Mouse (Mus musculus) T-cell, adult 2 months (primary cell): Measurements from ENCODE around the gene Opalin.

Source experiments
- DNase-seq: peaks from one replicate; pipeline ENCODE4 v3.0.0; 2022; ENCODE audit warnings: low spot score

Gene Opalin

GRCm38 (mm10) chr19:41076906-41077305 is at the start of gene Opalin:
Gene Opalin (minus strand): TSS chr19:41077113.
- no peak for DNase-seq

DNA sequence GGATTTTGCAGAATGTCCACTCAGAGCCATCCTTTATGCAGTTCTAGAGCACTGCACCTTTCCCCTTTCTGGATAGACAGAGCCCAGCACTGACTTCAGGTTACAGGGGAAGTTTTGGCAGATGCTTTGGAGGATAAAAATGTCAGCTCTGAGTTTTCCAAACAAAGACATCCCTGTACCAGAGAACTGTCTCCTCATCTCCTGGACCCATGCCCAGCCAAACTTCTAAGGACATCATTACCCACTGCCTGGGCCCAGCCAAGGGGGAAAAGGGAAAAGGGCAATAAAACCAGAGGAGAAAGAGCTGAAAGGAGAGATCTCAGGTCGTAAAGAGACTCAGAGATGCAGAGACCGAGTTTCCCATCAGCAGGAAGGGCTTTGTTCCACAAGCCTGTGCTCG is 46.1 kb upstream of the Opalin start:
- no peak for DNase-seq

DNA sequence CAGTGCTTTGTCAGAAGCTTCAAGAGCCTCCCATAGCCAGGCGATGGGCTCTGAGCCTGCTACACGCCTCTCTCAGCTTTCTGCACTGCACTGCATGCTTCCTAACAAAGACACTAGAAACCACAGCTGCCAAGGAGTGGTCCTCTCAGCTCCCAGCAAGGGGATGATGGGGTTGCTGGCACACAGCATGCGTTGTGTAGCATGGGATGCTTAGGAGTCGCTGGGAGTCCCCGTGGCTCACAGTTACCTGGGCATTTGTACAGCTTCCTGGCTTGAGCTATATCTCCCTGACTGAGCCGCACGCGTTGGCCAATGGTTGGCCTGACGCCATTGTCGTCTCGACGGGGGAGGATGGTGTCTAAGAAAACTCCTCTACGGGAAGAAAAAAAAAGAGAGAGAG is 43.0 kb upstream of the Opalin start:
- DNase-seq: no peak

DNA sequence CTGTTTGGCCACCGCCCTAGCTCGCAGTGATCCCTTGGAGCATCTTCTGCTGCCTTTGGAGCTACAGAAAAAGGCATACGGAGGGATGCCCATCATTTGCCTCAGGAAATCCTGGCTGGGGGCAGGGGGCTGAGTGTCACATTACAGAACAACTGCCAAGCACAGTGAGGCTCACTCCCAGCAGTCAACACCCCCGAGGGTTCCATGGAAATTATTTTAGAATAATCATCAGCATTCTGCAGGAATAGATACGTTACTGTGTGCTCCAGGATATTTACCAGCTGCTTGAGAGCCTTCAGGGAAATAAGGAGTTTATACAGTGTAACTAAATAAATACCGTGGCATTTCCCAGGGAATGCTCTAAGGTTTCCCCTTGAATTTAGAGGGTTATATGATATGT is 41.4 kb upstream of the Opalin start:
- DNase-seq: no peak

DNA sequence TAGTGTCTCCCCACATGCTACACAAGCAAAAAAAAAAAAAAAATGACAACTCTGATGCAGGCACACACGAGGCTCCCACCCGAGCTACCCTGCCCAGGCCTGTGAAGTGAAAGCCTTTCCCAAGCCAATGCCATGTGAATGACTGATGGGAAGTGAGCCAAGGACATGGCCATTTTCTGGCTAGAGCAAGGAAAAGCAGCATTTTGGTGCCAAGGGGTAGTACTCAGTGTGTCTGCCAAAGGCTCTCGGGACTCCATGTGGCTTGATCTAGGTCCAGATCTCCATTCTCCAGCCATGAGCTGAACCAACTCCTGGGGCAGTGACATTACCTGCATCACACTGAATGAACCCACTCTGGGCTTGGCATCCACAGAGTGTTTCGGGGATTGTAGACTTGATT is 40.4 kb upstream of the Opalin start:
- DNase-seq: no peak

DNA sequence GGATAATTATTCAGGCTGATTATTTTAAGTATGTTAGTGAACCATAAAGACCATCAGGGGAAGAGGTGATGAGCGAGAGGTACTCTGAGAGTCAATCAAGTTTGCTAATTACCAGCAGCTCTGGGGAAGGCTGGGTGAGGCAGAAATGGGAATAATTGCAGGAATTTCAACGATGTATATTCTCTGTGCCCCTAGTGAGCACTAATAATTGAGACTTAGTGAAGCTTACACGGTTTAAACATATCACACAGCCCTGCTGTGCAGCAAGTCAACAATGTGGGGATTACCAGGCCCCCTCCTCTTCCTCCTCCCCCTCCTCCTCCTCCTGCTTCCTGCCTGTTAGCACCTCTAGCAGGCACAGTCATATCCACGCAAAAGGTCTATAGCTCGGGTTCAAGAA is 37.7 kb upstream of the Opalin start:
- no peak for DNase-seq

DNA sequence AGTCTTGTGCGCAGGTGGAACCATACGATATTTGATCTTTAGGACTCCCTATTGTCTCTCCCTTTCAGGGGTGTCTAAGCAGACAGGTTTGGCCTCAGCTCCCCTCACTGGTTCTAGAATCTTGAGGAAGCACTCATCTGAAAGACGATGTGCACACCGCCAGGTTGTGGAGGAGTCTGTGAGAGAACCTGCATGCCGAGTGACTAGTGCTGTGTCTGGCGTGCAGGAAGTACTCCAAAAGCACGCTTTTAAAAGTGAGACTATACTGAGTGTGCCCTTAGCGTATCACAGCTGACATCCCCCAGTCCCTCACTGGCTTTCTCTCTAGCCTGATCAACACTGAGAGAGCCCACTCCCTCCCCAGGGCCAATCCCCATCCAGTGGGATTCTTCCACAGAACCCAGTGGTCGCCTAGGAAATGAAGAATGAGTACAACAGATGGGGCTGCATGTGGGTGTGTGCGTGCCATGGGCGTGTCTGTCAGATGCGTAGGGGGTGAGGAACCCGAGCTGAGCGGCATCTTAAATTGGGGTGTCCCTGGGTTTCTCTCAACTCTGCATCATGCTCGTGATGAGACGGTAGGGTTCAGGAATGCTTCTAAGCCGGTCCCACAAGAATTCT is 37.1 kb upstream of the Opalin start:
- no peak for DNase-seq

DNA sequence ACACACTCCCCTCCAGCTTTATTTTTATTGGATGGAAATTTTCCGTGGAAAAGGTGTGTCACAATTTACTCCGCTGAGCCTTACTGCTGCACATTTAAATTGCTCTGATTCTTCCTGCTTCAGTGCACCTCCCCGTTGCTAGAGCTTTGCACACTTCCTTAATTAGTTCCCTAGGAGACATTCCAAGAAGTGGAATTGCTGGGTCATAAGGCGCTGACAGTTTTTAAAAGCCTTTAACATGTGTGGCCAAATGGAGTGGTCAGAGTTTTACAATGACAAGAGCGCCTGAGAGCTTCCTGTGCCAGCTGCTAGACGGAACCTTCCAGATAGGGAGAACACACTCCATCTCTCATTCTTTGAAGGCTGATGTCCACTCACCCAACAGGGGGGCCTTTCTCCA is 35.7 kb upstream of the Opalin start:
- DNase-seq: no peak

- no peak for DNase-seq
Measured at GRCm38 (mm10) chr19:41109991-41110390, 33.1 kb upstream of the Opalin start.

GRCm38 (mm10) chr19:41109496-41109895 is 32.6 kb upstream of the Opalin start:
- DNase-seq: no peak

DNA sequence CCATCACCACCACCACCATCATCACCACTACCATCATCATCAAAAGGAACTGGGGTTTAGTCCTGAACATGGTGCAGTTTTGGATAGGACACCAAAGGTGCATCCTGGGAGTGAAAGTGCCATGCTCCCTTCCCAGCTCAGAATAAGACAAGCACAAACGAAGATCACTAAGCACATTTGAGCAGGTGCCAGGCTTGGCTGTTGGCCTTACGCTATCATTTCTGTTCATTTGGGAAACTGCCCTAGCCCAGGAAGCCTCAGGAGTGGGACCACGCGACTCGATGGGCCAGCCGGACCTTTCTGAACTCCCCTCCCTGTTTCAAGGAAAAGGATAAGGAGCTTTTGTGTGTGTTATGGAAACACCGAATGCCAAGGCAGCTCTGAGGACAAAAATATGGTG is 31.8 kb upstream of the Opalin start:
- no peak for DNase-seq

- DNase-seq: no peak
Measured at GRCm38 (mm10) chr19:41107530-41107929, 30.6 kb upstream of the Opalin start.

DNA sequence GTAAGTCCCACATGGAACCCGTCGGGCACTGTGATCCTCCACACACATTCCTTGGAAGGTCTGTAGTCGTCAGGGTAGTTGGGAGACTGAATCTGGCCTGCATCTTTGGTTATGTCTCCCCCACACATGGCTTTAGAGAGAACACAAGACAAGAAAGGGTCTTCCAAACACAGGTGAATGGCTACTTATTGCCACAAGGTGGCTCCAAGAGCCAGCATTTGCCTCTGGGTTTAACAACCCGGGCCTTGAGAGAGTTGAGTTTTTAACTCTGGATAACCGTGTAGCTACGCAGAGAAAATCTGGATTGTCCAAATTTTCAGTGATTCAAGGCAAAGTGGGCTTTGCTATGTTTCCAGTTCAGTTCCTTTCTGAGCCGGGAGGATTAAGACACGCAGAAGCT is 28.0 kb upstream of the Opalin start:
- DNase-seq: no peak

- no peak for DNase-seq
Measured at GRCm38 (mm10) chr19:41101390-41101789, 24.5 kb upstream of the Opalin start.

DNA sequence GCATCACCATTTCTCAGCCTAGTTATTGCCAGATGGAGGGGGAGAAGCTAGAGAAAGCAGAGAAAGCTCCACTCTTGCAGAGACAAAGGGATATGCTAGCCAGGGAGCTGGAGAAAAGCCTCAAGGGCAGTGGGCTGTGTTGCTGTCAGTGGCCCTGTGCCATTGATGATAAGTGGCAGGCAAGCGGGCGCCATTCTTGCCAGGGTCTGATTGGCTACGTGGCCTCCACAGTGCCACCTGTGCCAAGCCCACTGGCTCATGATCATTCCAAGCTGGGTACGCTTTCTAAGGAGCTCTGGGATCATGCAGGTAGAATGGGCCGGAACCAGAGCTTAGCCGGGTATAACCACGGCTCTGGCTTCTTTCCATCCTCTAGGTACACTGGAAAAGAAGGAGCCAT is 23.9 kb upstream of the Opalin start:
- no peak for DNase-seq

DNA sequence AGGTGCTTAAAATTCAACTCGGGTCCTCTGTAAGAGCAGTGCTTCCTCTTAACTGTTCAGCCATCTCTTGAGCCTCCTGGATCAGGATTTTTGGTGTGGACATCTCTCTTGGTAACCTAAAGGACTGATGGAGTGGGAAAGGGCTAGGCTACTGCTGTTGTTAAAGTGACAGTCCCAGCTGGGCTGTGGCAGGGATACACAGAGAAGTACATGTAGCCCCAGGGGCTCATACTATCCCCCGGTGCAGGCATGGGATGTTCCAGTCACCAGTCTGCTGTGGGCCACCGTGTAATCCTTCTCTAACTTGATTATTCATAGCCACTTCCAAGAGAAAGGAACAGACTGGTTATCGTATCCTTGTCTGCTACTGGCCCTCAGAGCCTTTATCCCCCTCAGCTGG is 20.1 kb upstream of the Opalin start:
- DNase-seq: no peak

DNA sequence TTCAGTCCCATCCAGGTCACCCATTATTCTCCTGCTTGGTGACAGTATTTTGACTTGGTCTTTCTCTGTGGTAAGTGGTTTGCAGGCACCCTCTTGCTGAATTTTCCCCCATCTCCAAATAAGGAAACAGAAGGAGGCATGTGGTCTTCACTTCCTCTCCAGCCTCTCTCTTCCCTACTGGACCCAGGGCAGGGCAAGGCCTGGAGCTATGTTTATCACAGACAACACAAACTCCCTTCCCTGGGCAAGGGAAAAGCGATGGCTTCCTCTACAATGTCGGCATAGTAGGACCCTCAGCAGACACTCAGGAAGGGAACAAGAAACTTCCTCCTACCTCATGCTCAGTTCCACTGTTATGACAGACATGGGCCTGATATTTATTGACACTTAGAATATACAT is 15.0 kb upstream of the Opalin start:
- no peak for DNase-seq

- DNase-seq: no peak
Measured at GRCm38 (mm10) chr19:41089833-41090232, 12.9 kb upstream of the Opalin start.

DNA sequence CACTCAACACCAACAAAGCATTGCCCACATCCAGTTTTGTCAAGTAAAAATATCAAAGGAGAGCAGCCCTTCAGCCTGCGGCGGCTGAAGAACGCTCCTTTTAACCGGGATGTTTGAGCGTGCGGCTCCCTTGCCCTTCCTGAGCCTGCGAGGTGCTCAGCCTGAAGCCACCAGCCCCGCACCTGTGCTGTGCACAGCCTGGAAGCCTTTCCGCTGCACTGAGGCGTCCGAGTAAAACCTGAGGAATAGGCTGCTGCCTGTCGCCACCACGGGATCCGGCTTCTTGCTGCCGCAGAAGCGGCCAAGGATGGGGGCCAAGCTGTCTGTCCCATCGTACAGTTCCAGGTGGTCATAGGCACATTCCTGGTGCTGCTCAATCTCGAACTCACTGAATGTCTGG is 11.6 kb upstream of the Opalin start:
- DNase-seq: no peak

- DNase-seq: no peak
Measured at GRCm38 (mm10) chr19:41087901-41088300, 11.0 kb upstream of the Opalin start.

DNA sequence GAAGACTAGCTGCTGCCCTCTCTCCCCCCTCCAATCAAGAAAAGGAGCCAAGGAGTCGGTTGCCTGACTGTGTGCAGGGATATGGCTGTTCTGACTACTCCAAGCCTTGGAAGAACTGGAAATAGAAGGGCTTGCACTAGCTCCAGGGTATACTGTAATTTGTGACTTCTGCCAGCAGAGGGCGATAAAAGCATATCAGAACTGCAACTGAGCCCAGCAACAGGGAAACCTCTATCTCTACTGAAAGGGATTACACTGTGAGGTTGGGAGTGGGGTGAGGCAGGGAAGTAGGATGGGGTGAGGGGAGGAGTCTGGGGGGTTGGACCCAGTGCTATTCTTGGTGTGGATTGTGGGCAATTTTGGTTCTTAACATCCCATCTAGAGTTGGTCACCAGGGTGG is 9.8 kb upstream of the Opalin start:
- DNase-seq: peak; percentile 42

DNA sequence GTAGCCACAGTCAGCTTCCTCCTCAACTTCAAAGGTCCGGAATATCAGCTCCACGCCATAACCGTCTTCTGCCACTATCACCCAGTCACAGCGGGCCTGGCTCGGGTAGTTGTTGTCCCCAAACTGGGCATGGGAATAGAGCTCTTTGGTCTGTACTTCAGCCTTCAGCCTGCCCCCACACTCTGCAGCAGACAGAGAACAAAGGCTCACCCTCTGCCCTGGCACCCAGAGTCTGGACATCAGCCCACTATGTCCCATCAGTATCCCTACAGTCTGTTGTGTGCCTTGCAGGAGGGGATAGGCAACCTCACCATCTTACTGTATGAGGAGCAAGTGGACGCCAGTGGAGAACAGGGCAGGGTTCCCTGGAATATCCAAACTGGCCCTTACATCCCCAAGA is 9.4 kb upstream of the Opalin start:
- DNase-seq: no peak

GRCm38 (mm10) chr19:41083646-41084045 is 6.7 kb upstream of the Opalin start:
- DNase-seq: no peak

DNA sequence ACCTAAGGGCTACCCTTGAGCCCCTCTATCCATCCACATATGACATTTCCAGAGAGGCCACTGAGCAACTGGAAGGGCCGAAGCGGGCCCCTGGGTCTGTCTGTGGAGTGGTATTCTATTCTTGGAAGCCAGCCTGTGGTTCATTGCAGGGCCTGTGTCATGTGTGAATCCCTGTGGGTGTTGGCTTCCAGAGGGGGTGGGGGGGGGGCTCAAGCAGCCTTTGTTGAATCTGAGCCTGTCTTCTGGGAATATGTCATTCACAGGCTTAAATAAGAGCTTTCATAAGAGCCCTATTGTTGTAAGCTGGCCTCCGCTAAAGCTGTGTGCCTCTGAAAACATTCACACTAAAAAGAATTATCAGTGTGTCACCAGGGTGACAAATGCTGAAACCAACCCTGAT is 4.7 kb upstream of the Opalin start:
- no peak for DNase-seq
